Mouse (Mus musculus) left cerebral cortex, postnatal 36 days (tissue): Measurements from ENCODE around the gene Vmn1r87. TPM values are rescaled to one million over a fixed set of nuclear protein-coding genes. Genes with fewer than 3 reads are reported as not detected.
"Not testable (repeated sequence)": the region's sequence is repeated elsewhere in the genome, so short reads cannot be mapped to it uniquely, and the experiment has no call there.

Experiments used
- DNase-seq, 2 experiments: peaks; one replicate each; pipeline ENCODE4 v3.0.0; 2021 to 2022; ENCODE audit warnings: low spot score in 2 of 2, mixed read lengths in 1 of 2
- intact Hi-C: fragments of 180-260 bp; cut with DNase I; formaldehyde crosslinking; loops from one replicate; pipeline ENCODE4 v1.15.1; 2025
- total RNA-seq, 2 experiments: library from RNA; stranded (reverse); gene quantifications; 2 replicates each; pipeline ENCODE4 v1.2.3; 2021

Vmn1r87 gene
- not detected for total RNA-seq

DNA sequence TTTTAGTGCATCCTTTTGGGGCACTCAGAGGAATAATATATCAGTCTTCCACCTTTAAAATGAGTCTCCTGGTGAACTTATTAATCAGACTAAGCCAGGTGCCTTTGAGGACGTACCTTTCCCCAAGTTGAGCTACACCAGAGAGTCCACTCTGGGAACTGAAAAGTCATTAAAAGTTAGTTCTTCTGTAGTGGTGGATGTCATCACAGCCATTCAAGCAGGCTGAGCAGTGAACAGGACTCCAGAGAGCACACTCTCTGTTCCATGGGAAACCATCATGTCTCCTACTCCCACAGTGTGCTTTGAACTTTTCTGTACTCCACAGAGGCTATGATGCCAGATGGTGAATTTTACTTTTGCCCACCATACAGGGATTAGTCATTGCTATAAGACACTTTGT, at the start of gene Vmn1r87:
TSS of gene Vmn1r87 (minus strand) at position 101 of the 400 bp plus-strand sequence.
- intact Hi-C loops: no loop called here
- no peak for DNase-seq

DNA sequence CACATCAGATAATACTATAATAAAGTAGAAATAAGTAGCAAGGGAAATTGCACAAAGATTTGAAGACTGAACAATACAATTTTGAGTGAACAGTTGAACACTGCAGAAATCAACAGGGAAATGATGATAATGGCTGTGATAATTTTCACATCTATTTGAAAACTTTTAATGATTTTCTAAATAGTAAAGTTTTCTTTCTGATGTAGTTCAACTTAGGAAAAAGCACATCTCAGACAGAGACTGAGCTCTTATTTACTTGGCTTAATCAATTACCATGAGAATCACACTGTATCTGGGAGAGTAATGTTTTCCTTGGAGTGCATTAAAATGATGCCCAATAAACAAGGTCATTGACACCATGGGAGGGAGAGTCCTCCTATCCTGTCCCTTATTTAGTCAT, 19.3 kb upstream of the Vmn1r87 start, which contains the start of gene Vmn1r88:
TSS of gene Vmn1r88 (plus strand) at position 301 of the 400 bp plus-strand sequence.
- DNase-seq: no peak
- intact Hi-C loops: no loop called here

GRCm38 (mm10) chr7:13137340-13137739, 2.6 kb downstream of the Vmn1r87 start:
- no peak for DNase-seq
- intact Hi-C loops: no loop called here

DNA sequence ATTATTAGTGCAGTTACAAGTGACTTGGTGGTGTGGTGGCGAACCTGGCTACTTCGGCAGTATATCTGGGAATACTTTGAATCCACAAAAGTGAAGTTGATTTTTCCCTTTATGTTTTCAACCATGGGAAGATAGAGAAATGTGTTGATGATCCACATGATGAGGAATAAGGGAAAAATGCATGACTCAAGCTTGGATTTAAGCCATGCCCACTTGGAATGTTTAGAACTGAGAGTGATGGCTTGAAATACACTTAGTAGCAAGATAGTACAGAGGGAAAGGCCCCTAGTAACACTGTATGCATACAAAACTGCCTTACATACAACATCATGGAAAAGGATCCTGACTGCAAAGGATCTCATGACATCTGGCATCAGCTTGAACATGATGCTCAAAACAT, 8.1 kb downstream of the Vmn1r87 start:
- intact Hi-C loops: no loop called here
- DNase-seq: no peak

GRCm38 (mm10) chr7:13123554-13124153, 16.3 kb downstream of the Vmn1r87 start:
- DNase-seq, intact Hi-C loops: not testable (repeated sequence)

DNA sequence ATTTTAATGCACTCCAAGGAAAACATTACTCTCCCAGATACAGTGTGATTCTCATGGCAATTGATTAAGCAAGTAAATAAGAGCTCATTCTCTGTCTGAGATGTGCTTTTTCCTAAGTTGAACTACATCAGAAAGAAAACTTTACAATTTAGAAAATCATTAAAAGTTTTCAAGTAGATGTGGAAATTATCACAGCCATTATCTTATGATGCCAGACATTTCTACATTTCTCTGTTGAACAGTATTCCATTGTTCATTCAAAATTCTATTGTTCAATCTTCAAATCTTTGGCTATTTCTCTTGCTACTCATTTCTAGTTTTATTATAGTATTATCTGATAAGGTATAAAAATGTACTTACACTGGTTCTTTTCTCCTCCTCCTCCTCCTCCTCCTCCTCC, 20.1 kb downstream of the Vmn1r87 start, which contains the start of gene Vmn1r86:
TSS of gene Vmn1r86 (minus strand) at position 101 of the 400 bp plus-strand sequence.
- intact Hi-C loops: no loop called here

GRCm38 (mm10) chr7:13095073-13095472, 44.9 kb downstream of the Vmn1r87 start, which contains the start of gene Vmn1r85:
TSS of gene Vmn1r85 (minus strand) at chr7:13095173.
- intact Hi-C loops: no loop called here
- DNase-seq: no peak

More for the DNA sequence above, 20.1 kb downstream of the Vmn1r87 start, which contains the start of gene Vmn1r86:
- no peak for DNase-seq

Other genes starting within 250 kb of the Vmn1r87 start
- 10 to 100 TPM; 12.2 to 15.5 TPM for gene Zscan22, start 242.3 kb downstream of the Vmn1r87 start, total RNA-seq
- 100 to 1,000 TPM; 335 to 413 TPM for gene Rps5, start 217.9 kb downstream of the Vmn1r87 start, total RNA-seq
- under 1 TPM; 0.86 to 0.99 TPM for gene Rnf225, start 212.7 kb downstream of the Vmn1r87 start, total RNA-seq
- gene Zfp324, start 174.3 kb downstream of the Vmn1r87 start, total RNA-seq: 10 to 100 TPM in 1 of 2 experiments, 1 to 10 TPM in 1; 9.4 to 11.7 TPM
- 1 to 10 TPM; 6.7 to 9.7 TPM for gene Zfp446, start 162.3 kb downstream of the Vmn1r87 start, total RNA-seq
- gene Slc27a5, start 142.0 kb downstream of the Vmn1r87 start, total RNA-seq: under 1 TPM in 1 of 2 experiments, not detected in 1; 0.34 TPM
- gene Trim28, start 141.0 kb downstream of the Vmn1r87 start, total RNA-seq: 100 to 1,000 TPM; 199 to 217 TPM
- gene Zbtb45, start 130.1 kb downstream of the Vmn1r87 start, total RNA-seq: 10 to 100 TPM; 35.8 to 36.5 TPM
- 100 to 1,000 TPM; 124 to 136 TPM for gene Chmp2a, start 105.3 kb downstream of the Vmn1r87 start, total RNA-seq
- gene Ube2m, start 101.9 kb downstream of the Vmn1r87 start, total RNA-seq: 100 to 1,000 TPM; 210 to 252 TPM
- gene Mzf1, start 85.4 kb downstream of the Vmn1r87 start, total RNA-seq: 10 to 100 TPM; 12.2 to 15.8 TPM
- gene Vmn1r85, start 45.0 kb downstream of the Vmn1r87 start, total RNA-seq: not detected
- not detected for gene Vmn1r86, start 20.2 kb downstream of the Vmn1r87 start, total RNA-seq
- under 1 TPM; 0.07 to 0.09 TPM for gene Vmn1r88, start 19.4 kb upstream of the Vmn1r87 start, total RNA-seq
- not detected for gene Vmn1r89, start 72.9 kb upstream of the Vmn1r87 start, total RNA-seq
- gene Lig1, start 137.1 kb upstream of the Vmn1r87 start, total RNA-seq: 1 to 10 TPM; 7.0 to 7.8 TPM
- gene Zswim9, start 138.6 kb upstream of the Vmn1r87 start, total RNA-seq: 10 to 100 TPM; 13.4 to 15.9 TPM
- gene Pla2g4c, start 184.5 kb upstream of the Vmn1r87 start, total RNA-seq: under 1 TPM; 0.25 to 0.43 TPM